Mouse (Mus musculus) lung, adult 2 months (tissue): ENCODE measurements around the gene Abca2. TPM values are rescaled to one million over a fixed set of nuclear protein-coding genes. Genes with fewer than 3 reads are reported as not detected.

Source experiments
- DNase-seq: peaks from one replicate; pipeline ENCODE4 v3.0.0; 2022
- H3K4me1 ChIP-seq: fragments of 200-500 bp; 2 replicates; pipeline ENCODE4 v1.6.1; 2011; ENCODE audit warnings: low read length; ENCODE audit not compliant: control insufficient read depth, insufficient read depth
- H3K4me3 ChIP-seq: fragments of 200-500 bp; replicated peaks from 2 replicates; pipeline ENCODE3; 2011; ENCODE audit warnings: low read depth, mild to moderate bottlenecking, control low read depth, low read length; ENCODE audit errors: extremely low read depth
- CTCF ChIP-seq: fragments of 200-500 bp; IDR thresholded peaks from 2 replicates; pipeline ENCODE4 v1.5.1; 2011; ENCODE audit warnings: mild to moderate bottlenecking, low read length, control low read depth; ENCODE audit not compliant: insufficient read depth
- POLR2A ChIP-seq: fragments of 200-500 bp; IDR thresholded peaks from 2 replicates; pipeline ENCODE4 v1.6.1; 2011; ENCODE audit warnings: low read depth, mild to moderate bottlenecking, control low read depth, low read length, borderline replicate concordance; ENCODE audit errors: extremely low read depth
- WGBS: fragments of 180-500 bp; shearing (Covaris S2); methylation state at CpG from one replicate; pipeline ENCODE4 v1.1.7; 2018; 5-methylcytosine and 5-hydroxymethylcytosine counted together
- polyA plus RNA-seq: library from polyadenylated mRNA; depleted of rRNA; stranded (reverse); fragments of >200 nt; gene quantifications from 2 replicates; pipeline ENCODE4 v1.2.3, GENCODE M21; 2012

Abca2 gene
- polyA plus RNA-seq, 1 experiment: 61.5 TPM

DNA sequence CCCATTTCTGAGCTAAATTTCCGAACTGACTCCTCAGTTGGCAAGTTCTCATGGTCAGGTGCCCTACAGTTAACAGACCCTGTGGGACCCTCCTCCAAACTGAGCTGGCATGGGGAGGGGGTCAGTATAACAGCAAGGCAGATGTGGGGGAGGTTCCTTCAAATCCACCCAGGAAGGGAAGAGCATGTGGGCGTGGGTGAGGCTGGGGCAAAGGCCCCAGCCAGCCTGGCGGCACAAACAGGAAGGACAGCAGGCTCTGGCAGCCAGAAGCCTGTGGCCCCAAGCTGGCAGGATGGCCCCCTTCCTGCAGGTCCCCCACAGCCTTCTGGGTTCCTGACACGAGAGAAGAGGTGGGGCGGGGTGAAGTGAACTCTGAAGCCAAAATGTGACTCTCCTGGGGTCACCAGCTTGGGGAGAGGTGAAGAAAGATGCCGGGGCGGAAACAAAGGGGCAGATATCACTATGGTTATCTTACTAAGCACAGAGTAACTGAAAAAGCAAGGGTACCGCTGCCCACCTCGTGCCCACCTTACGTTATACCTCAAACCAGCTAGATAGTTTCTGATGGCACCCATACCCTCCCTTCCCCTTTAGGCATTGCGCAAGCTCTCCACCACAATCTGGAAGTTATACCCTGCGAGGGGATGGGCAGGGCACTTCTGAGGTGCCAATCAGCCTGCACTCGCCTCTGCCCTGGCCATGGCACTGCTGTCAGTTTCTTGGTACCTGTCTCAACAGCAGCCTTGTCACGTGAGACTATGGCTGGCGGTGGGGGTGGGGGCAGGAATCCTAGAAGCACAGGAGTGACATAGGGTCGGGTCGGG is 5.7 kb upstream of the Abca2 start, which contains the start of gene Fut7:
TSS of gene Fut7 (plus strand) at position 681 of the 824 bp plus-strand sequence.
- TF ChIP-seq POLR2A (no peak), CTCF (no peak)
- DNase-seq: no peak
- WGBS: 45% methylated on average over 17 of the region's 17 CpGs
- no peak within 1 kb of the TSS for H3K4me3 ChIP-seq
- H3K4me1 ChIP-seq: 0 out of 2 replicates have a peak, but pooled peaks cover 2% of the 10 kb centered on the region

DNA sequence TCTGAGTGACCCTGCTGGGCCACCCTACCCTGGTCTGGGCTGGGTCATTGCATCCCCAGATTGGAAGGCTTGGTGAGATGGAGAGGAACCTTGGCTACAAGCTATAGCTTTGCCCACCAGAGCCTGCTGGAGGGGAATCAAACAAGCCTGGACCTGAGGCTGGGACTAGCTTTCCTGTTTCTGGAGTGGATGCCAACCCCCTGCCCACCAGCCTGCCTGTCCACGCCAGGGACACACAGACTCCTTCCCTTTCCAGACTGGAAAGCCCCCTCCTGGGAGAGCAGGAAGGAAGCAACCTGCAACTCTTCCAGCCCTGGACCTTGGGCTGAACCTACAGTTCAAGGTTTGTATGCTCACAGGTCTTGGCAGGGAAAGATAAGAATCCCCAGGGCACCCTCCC is 4.9 kb upstream of the Abca2 start:
- WGBS: 40% methylated on average over 1 of the region's 1 CpGs
- Histone ChIP-seq H3K4me3 (no peak overlapping the region), H3K4me1 (no peaks in the 10 kb centered on the region)
- DNase-seq: no peak
- TF ChIP-seq CTCF (no peak), POLR2A (no peak)

DNA sequence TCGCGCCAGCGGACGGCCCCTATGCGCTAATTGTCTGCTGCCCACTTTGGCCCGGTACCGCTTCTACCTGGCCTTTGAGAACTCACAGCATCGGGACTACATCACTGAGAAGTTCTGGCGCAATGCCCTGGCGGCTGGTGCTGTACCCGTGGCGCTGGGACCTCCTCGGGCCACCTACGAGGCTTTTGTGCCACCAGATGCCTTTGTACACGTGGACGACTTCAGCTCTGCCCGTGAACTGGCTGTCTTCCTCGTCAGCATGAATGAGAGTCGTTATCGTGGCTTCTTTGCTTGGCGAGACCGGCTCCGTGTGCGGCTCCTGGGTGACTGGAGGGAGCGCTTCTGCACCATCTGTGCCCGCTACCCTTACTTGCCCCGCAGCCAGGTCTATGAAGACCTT is 3.0 kb upstream of the Abca2 start:
- DNase-seq: no peak
- 52% methylated on average over 27 of the region's 27 CpGs for WGBS
- H3K4me1 ChIP-seq: peaks cover 5% of the 10 kb centered on the region; the same call in 1 of the 2 replicates
- TF ChIP-seq CTCF: no peak
- TF ChIP-seq POLR2A: no peak
- H3K4me3 ChIP-seq: no peak overlapping the region

DNA sequence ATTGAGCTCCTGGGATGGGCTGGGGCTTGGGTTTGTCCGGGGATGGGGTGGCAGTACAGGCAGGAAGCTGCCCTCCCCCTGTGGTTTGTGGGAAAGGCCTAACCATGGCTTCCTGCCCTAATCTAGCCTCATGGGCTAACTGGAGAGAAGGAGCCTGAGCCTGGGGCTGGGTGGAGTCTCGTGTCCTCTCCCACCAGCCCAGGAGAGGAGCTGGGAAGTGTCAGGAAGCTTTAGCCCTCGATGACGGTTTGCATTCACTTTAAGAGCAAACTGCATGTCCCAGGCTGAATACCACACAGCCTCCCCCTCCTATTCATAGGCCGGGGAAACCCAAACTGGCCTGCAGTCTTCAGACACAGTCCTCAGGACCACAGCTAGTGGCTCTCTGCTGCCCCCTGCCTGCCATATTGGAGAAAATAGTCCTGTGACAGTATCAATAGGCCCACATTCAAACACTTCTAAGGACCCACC is 1.7 kb upstream of the Abca2 start:
- DNase-seq: peak; percentile 59
- Histone ChIP-seq H3K4me1 (peaks cover 5% of the 10 kb centered on the region; the same call in 1 of the 2 replicates), H3K4me3 (no peak overlapping the region)
- WGBS: 25% methylated on average over 5 of the region's 5 CpGs
- peak; percentile 75 for TF ChIP-seq CTCF
- no peak for TF ChIP-seq POLR2A

DNA sequence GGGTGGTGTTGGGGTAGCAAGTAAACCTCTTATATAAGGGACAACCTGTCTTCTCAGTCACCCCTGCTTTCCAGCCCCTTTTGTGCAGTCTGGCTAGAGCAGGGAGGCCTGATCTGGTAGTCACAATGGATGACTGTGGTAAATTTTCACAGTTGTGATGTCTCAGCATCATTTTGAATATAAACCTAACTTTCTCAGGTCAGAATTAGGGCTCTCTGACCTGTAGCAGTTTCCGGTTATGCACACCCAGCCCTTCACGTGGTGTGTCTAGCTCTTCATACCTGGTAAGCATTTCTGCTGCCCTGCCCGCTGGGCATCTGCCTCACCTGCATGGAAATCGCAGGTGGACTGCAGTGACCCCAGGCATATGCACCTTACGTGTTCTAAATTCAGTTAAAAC is 1.2 kb upstream of the Abca2 start:
- WGBS: 88% methylated on average over 5 of the region's 5 CpGs
- TF ChIP-seq POLR2A (no peak), CTCF (no peak)
- no peak overlapping the region for H3K4me3 ChIP-seq
- DNase-seq: no peak
- peaks cover 5% of the 10 kb centered on the region; the same call in 1 of the 2 replicates for H3K4me1 ChIP-seq

DNA sequence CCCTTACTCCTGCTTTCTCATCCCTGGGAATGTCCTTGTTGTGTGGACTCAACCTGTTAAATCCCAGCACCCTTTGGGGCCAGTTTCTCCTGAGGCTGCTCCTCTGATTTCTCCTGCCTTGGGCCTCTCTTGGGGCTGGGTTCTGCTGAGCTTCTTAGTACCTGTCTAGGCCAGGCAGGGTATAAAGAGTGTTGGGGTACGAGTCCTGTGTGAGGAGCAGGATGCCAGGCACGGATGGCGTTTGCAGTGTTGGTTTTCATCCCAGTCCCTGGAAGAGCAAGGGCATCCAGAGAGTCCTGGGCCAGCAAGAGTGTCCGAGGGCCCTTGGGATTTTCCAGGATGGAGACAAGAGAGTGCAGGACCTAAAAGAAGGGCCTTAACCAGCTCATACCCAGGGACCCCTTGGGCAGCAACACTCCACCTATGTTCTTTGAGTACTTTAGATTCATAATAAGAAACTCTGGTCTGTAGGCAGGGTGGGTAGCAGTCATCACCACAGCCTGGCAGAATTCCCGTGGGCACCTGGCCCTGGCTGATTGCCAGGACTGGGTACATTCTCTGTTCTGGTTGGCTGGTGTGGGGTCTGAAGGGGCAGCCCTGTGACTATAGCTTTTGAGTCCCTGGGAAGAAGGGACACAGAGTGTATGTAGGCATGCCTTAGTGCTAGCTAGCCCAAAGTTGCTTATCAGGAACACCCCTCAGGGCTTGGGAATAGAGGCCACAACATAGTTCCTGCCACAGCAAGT is 1.1 kb downstream of the Abca2 start:
- no peak for DNase-seq
- TF ChIP-seq CTCF: no peak
- TF ChIP-seq POLR2A: no peak
- WGBS: 63% methylated on average over 5 of the region's 5 CpGs
- Histone ChIP-seq H3K4me3 (no peak overlapping the region), H3K4me1 (peaks cover 5% of the 10 kb centered on the region; the same call in 1 of the 2 replicates)

DNA sequence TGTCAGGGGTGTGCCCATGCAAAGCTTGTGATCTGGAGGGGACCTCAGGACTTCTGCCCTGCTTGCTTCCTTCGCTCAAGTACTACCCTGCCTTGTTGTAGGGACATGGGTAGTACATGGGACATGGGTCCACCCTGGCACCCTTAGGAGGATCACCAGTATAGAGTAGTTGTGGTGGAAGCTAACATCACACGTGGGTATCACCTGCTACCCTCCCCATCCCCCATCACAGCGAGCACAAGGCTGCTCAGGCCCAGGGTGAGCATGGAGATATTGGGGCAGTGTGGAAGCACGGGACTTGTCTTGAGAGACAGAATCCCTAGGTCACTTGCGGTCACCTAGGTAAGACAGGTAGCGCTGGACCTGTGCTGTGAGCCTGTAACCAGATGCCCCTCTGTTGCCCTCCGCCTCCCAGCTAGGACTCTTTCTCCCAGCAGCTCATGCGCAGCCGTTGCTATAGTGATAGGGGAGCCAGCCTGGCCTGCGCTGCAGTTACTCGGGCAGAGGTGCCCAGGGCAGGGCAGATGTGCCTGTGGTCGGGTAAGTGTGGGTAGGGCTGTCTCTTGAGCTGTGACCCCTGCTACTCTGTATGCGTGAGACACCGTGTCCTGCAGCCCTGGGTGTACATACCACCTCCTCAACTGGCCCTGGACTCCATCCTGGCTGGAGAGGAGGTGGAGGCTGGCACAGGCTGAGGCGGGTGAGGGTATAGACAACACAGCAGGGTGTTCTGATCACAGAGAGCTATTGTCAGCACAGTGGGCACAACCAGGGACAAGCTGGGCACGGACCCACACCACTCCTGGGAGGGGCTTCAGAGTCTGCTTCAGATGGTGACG is 2.1 kb downstream of the Abca2 start:
- Histone ChIP-seq H3K4me3 (no peak overlapping the region), H3K4me1 (peaks cover 5% of the 10 kb centered on the region; the same call in 1 of the 2 replicates)
- TF ChIP-seq POLR2A (no peak), CTCF (no peak)
- WGBS: 81% methylated on average over 17 of the region's 17 CpGs
- no peak for DNase-seq

DNA sequence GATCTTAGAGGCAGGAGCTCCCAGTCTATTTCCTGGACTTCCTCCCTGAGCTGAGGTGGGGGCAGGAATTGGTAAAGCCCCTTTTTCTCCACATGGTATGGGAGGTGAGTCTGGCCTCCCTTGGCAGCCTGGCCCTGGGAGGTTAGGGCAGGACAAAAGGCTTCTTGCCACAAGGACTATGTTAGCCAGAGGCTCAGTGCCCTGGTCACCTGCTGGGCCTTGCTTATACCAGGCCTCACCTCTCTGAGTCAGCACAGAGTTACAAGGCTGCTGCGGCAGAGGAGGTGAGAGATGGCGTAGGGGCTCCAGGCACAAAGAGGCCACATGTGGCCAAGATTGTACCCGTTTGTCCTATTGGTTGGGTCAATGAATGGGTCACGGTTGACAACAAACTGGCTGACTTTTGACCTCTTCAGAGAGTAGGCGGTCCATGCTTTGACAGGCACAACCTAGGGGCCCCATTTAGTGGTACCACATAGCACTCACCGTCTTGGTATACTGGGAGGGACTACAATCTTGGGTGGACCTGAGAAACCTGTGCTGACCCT is 2.9 kb downstream of the Abca2 start:
- Histone ChIP-seq H3K4me3 (no peak overlapping the region), H3K4me1 (peaks cover 5% of the 10 kb centered on the region; the same call in 1 of the 2 replicates)
- no peak for DNase-seq
- WGBS: 85% methylated on average over 6 of the region's 6 CpGs
- TF ChIP-seq POLR2A (no peak), CTCF (no peak)
